Mouse (Mus musculus): ENCODE results near the gene Lamb3. TPM values are rescaled to one million over a fixed set of nuclear protein-coding genes. Genes with fewer than 3 reads are reported as not detected.

Gene Lamb3
- polyA plus RNA-seq, 1 experiment from 2014 or later, result 0.27 TPM

DNA sequence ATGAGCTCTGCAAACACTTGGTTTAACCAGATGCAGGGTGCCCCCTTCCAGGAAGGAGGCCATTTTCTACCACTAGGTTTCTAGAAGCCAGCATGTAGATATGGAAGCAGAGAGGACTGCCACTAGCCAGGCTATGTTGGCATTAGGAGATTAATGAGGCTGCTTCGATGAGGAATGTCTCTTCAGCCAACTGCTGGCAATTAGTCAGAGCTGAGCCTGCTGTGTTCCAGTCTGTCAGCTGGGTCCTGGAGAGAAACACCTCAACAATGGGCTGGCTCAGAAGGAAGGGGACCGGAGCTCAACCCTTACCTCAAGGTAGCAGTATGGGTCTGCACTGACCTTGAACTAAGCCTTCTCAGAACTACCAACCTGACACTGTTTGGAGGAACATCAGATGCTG lies 179.7 kb downstream of the Lamb3 start:
- peaks cover 8% of the 10 kb centered on the region; the same call in 1 of the 2 replicates for H3K27me3 ChIP-seq
- no peak overlapping the region for H3K27ac ChIP-seq (replicated peaks)
- peaks cover 46% of the 10 kb centered on the region for H3K4me1 ChIP-seq
- 67% methylated on average over 2 of the region's 2 CpGs for WGBS
- no peak overlapping the region for H3K9ac ChIP-seq (replicated peaks)
- ATAC-seq (ENCODE audit: low FRiP score, low read depth), result no peak
- no peaks in the 10 kb centered on the region for H3K9me3 ChIP-seq
- H3K4me2 ChIP-seq (replicated peaks), result no peak overlapping the region
- no peaks in the 10 kb centered on the region for H3K36me3 ChIP-seq
- H3K4me3 ChIP-seq, result no peak overlapping the region

DNA sequence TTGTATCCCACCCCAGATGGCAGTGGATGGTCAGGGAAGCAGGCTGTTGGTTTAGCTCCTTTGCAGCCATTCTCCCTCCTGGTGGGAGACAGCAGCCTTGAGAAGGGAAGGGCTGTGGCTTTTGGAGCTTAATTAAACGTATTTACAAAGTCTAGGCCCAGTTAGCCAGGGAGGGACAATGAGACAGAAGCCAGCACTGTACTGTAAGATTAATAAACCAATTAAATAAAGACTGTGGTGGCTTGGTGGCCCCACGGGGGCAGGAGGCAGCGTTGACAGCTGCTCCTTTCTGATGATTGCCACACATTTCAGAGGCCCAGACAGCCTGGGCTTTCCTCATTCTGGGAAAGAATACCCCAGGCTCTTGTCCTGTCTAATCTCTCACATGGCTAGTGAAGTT lies 182.0 kb downstream of the Lamb3 start:
- Histone ChIP-seq H3K36me3 (no peaks in the 10 kb centered on the region), H3K27ac (replicated peaks) (peak overlapping the region; percentile 78), H3K9ac (replicated peaks) (no peak overlapping the region), H3K4me3 (no peak overlapping the region), H3K4me2 (replicated peaks) (no peak overlapping the region), H3K27me3 (peaks cover 6% of the 10 kb centered on the region; the same call in 1 of the 2 replicates), H3K4me1 (peaks cover 46% of the 10 kb centered on the region), H3K9me3 (no peaks in the 10 kb centered on the region)
- peak; percentile 83 for ATAC-seq (ENCODE audit: low FRiP score, low read depth)
- 10% methylated on average over 3 of the region's 3 CpGs for WGBS

DNA sequence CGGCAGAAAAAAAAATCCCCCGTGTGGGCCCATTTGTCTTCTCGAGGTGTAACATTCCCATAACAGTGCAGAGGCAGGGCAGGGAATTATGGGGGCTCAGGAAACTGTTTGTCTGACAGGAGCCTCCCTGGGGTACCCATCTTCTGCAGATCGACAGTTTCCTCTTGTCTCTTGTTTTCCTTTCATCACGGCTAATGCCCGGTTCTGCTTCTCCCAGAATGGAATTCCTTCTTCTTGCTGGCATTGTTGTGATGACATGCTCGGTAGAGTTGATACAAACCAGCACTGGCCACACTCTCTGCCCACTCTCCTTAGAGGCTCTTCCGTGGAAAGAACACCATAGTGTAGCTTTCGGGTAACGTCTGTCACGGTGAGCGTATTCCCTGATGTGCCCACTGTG lies 182.5 kb downstream of the Lamb3 start:
- H3K4me1 ChIP-seq, result peaks cover 46% of the 10 kb centered on the region
- H3K27me3 ChIP-seq, result peaks cover 5% of the 10 kb centered on the region; the same call in 1 of the 2 replicates
- peak overlapping the region; percentile 78 for H3K27ac ChIP-seq (replicated peaks)
- no peak for ATAC-seq (ENCODE audit: low FRiP score, low read depth)
- no peak overlapping the region for H3K9ac ChIP-seq (replicated peaks)
- H3K36me3 ChIP-seq, result no peaks in the 10 kb centered on the region
- 29% methylated on average over 12 of the region's 12 CpGs for WGBS
- H3K4me2 ChIP-seq (replicated peaks), result no peak overlapping the region
- H3K9me3 ChIP-seq, result no peaks in the 10 kb centered on the region
- H3K4me3 ChIP-seq, result no peak overlapping the region

DNA sequence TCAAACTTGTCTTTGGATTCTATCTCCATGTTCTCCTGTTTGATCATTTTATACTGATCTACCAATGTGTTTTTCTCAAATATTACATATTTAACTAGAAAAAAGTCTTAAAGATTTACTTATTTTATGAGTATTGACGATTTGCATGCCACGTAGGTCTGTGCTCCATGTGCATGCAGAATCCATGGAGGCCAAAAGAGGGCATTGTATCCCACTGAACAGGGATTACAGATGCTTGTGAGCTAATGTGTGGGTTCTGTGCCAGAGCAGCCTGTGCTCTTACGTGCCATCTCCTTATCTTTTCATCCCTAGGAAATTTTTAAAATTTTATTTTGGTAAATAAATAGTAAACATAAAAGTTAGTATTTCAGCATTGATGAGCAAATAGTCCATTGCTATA lies 184.8 kb downstream of the Lamb3 start:
- 89% methylated on average over 3 of the region's 3 CpGs for WGBS
- Histone ChIP-seq H3K9ac (replicated peaks) (no peak overlapping the region), H3K4me1 (peaks cover 30% of the 10 kb centered on the region), H3K4me3 (no peak overlapping the region), H3K9me3 (no peaks in the 10 kb centered on the region), H3K27me3 (peaks cover 5% of the 10 kb centered on the region; the same call in 1 of the 2 replicates), H3K4me2 (replicated peaks) (no peak overlapping the region), H3K36me3 (no peaks in the 10 kb centered on the region), H3K27ac (replicated peaks) (no peak overlapping the region)
- ATAC-seq (ENCODE audit: low FRiP score, low read depth), result no peak

Other genes with a start within 250 kb of the Lamb3 start
- 8.8 and 9.1 TPM in 2 replicates for gene Syt14, start 171.9 kb upstream of the Lamb3 start, polyA plus RNA-seq (2016; fragmentation: Nextera tagmentation; extraction: Ambion mirVana)
- 8.3 and 8.8 TPM in 2 replicates for gene Diexf, start 77.4 kb upstream of the Lamb3 start, polyA plus RNA-seq (2016; fragmentation: Nextera tagmentation; extraction: Ambion mirVana)
- 1.3 and 2.2 TPM in 2 replicates for gene Irf6, start 54.6 kb upstream of the Lamb3 start, polyA plus RNA-seq (2016; fragmentation: Nextera tagmentation; extraction: Ambion mirVana)
- 15.1 and 16.6 TPM in 2 replicates for gene A130010J15Rik, start 39.7 kb upstream of the Lamb3 start, polyA plus RNA-seq (2016; fragmentation: Nextera tagmentation; extraction: Ambion mirVana)
- gene Traf3ip3, start 6.0 kb upstream of the Lamb3 start, polyA plus RNA-seq (2016; fragmentation: Nextera tagmentation; extraction: Ambion mirVana), result 2.1 and 2.2 TPM in 2 replicates
- gene Hsd11b1, start 56.4 kb downstream of the Lamb3 start, polyA plus RNA-seq (2016; fragmentation: Nextera tagmentation; extraction: Ambion mirVana), result not detected in 2 replicates
- gene G0s2, start 65.5 kb downstream of the Lamb3 start, polyA plus RNA-seq (2016; fragmentation: Nextera tagmentation; extraction: Ambion mirVana), result 10.1 and 11.0 TPM in 2 replicates
- 28.1 and 28.7 TPM in 2 replicates for gene Camk1g, start 162.6 kb downstream of the Lamb3 start, polyA plus RNA-seq (2016; fragmentation: Nextera tagmentation; extraction: Ambion mirVana)